Mouse (Mus musculus) erythroid progenitor cell, adult 5-6 weeks (primary cell): ENCODE data around the gene Hist1h2ae. TPM values are rescaled to one million over a fixed set of nuclear protein-coding genes. Genes with fewer than 3 reads are reported as not detected.
"Not testable (repeated sequence)": the region's sequence is repeated elsewhere in the genome, so short reads cannot be mapped to it uniquely, and the experiment has no call there.

ENCODE experiments used
- ATAC-seq: replicated peaks from 2 replicates; pipeline ENCODE4 v1.8.0; 2016; ENCODE audit warnings: moderate number of reproducible peaks, mild to moderate bottlenecking, moderate TSS enrichment, inconsistent platforms; ENCODE audit not compliant: poor library complexity, low FRiP score, severe bottlenecking
- total RNA-seq, 2 experiments: library from RNA; stranded (forward) in 1 of 2; stranded (reverse) in 1 of 2; fragments of 150-400 nt in 1 of 2; fragments of 186-747, 209-891 nt in 1 of 2; gene quantifications; 2 replicates each; pipeline versions ENCODE4 v1.2.3 to v1.2.4; 2015 to 2017; ENCODE audit warnings: low replicate concordance in 2 of 2

Hist1h2ae gene
- total RNA-seq (2015; ENCODE audit: low replicate concordance) (4.2 and 33.5 TPM in 2 replicates), total RNA-seq (2017; ENCODE audit: low replicate concordance) (1,390 and 1,464 TPM in 2 replicates)

DNA sequence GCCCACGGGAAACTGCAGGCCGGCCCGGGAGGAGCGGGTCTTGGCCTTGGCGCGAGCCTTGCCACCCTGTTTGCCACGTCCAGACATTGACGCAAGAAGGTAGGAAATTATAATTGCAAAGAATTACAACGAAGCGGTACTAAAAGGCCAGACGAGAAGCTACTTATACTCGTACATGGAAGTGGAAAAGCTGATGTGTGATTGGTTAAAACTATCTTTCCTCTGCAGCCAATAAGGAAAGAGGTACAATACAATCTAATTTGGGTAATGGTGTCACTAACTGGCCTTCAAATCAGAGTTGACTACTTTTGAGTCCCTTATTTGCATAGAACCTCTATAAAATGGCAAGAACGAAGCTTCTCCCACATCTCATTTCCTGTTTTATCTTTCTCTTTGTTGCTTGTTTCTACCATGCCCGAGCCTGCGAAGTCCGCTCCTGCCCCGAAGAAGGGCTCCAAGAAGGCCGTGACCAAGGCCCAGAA is at the start of gene Hist1h2ae, which contains the start of gene Hist1h2bg:
Hist1h2ae (minus strand) TSS at position 199 of the 482 bp plus-strand sequence.
Hist1h2bg (plus strand) TSS at position 375 of the 482 bp plus-strand sequence.
- ATAC-seq = peak; percentile 73

DNA sequence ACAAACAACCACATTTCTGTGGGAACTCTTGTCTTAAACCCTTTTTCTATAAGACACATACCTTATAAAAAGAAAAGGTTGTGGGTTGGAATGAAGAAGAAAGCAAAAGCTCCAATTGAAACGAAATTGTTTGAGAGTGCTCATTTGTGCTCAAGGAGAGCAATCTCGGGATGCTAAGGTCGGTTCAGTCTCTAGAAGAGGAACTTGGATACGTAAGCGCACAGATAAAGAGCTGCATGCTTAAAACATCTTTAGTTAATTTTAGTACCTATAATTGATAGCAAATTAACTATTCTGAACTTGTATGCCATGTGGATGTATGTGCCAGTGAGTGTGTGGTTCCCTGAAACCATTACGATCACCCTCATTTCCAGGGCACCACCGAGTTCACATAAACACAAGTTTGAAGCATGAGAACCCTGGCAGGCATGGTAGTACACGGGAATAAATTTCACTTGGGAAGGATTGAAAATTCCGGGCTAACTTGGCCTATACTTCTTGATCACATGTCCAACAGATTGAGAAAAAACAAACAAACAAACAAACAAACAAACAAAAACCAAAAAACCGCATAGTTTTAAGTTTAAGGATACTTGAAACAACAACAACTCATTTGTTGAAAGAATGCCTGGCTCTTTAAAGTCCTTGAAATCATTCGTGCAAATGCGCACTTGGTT is 49.2 kb upstream of the Hist1h2ae start:
- no peak for ATAC-seq

DNA sequence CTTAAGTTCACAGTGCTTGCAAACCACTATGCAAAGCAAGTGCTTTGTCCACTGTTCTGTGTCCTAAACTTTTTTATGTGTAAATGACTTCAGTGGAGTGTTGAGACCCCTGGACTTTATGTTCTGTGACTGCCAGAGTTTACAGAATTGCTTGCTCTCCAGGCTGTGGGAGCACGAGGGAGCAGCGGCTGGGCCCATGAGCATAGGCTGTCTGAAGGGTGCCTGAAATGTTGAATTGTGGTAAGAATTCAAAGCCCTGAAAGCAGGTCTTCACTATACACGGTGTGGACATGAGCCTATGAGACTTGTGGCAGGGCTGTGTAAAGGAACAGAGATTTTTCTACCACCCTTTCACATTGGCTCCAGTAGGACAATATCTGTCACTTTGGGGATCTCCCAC is 40.6 kb upstream of the Hist1h2ae start:
- ATAC-seq = no peak

DNA sequence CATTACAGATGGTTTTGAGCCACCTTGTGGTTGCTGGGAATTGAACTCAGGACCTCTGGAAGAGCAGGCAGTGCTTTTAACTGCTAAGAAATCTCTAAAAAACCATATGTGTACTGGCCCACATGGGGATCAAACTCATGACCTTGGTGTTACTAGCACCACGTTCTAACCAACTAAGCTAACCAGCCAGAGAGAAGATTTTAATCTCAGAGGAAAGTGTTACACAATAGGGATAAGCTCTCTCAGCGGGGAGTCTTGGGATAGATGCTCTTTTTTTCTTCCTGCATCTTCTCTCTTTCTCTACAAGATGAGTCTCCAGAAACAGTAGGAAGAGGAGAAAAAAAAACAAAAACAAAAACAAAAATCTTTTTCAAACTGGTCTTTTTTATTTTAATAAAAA is 39.4 kb upstream of the Hist1h2ae start:
- no peak for ATAC-seq

DNA sequence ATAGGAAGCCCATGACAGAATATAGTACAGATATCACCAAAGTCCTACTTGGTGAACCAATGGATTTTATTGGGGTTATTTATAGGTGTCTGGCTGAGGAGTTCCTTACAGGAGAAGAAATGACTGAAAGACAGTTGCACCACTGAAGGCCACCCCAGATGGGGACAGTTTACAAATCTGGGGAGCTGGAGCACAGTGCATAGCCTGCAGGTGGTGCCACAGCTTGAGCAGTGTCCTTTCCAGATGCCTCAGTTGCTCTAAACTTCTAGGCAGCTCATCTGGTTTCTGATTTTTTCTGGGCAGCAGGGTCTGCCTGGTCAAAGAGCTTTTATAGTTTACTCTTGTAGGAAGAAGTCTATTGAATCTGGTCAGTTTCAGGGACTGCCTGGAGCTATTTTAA is 38.8 kb upstream of the Hist1h2ae start:
- ATAC-seq = 0 out of 2 replicates have a peak, but pooled peaks have one; percentile 32

DNA sequence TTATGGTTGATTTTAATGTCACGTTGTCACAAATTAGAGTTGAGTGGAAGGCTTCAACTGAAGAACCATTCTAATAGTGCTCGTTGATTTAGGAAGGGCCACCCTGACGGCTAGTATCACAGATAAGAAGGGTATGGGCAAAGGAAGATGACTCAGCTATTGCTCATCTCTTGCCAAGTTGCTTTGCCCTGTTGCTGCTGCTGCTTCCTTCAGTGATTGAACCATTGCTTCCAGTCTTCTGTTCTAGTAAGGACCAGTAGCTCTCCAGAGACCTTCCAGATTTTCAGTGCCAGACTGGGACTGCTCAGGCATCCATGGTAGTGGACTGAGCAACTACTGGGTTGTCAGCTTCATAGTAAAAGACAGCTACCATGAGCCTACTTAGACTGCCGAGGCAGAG is 38.2 kb upstream of the Hist1h2ae start:
- ATAC-seq = peak; percentile 99

DNA sequence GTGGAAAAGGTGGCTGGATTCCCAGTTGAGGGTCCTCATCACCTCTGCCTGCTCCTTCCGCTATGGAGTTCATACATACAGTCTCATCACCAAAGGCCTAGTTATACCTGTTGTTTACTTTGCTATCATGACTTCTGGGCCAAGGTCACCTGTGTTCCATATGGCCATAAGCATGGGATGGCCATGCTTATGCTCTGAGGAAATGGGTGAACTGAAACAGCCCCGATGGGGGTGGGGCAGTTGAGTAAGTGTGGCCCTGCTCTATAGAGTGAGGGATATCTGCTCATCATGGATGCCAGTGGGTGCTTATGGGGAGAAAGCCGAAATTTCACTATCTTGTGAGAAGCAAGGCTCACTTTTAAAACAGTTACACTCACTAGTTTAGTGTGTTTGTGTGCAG is 34.0 kb upstream of the Hist1h2ae start:
- no peak for ATAC-seq

DNA sequence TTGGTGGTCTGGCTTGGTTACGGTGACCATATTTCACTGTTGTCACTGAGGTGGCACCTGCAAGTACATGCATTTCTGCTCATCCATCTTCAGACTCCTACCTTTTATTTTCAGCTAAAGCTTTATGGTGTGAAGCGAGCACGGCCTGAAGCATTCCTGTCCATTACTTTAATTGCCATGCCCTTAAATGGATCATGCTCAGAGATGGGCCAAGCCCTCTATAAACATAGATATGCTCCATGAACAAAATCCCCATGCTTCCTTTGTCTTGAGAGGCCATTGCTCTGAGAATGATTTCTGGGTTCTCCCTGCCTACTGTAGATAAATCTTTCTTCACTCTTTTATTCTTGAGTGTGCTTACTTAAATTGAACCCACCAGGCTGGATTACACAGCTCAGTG is 33.4 kb upstream of the Hist1h2ae start:
- ATAC-seq = no peak

DNA sequence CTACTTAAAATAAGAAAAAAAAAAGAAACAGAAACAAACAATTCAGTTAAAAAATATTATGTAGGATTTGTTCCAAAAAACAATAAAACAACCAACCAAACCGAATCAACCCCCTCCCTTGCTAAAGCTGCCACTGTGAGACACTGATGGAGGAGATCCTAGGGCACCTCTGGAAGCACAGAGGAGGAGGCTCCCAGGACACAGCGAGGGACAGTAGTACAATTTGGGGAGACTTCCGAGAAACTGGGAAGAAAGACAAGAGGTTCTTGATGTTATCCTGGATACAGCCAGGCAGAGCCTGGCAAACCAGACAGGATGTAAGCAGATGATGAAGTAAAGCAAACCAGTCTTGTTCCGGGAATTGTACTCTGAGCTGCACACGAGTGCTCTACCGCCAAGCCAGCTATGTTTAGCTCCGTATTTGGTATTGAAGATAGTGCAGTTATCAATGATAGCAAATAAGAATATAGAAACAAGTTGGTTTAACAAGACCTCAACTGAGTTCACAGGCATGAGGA is 32.2 kb upstream of the Hist1h2ae start:
- no peak for ATAC-seq

DNA sequence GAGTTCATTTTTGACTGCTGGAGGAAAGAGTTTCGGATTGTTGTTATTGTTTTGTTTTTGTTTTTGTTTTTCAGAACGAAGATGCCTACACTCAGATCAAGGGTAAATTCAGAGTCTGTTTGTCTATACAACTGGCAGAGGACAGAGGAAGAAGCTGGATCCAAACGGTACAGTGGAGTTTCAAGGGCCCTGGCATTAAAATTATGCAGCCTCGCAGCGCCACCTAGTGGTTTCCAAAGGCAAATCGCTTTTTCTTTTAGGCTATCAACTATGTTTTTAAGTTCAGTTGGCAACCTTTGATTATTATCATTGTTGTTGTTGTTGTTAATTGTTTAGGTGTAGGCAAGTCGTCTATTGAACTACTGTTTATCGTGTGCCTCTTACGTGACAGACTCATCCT is 26.9 kb upstream of the Hist1h2ae start:
- peak; percentile 49 for ATAC-seq

DNA sequence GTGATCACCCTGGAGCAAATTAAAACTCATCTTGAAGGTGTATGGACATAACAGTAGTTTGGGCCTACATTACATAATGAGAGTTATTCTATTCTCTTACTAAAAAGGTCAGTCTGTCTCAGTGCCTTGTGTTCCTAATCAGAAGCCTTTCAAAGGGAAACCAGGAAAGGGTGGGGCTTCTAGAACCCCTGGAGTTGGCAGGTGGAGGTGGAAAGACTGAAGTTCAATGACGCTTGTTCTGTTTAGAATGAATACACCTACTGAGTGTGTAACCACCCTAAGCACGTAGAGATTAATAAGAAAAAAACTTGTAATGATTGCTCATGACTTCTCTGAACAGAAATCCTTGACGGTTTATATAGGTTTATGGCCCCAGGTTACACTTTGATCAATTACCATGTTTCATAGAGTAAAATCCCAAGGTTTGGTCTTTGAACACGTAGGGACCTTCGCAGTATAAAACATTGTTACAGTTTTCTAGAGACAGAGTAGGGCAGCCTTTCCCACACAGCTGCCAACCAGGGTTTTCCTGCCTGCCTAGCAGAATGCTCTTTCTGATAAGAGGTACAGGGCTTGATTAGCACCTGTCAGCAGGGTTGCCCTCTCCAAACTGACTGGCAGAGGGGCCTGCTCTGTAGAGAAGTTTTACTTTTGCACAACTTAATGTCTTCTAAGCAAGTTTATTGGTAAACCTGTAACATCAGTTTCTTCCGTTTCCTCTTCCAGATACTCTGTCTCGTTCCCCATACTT is 24.8 kb upstream of the Hist1h2ae start:
- peak; percentile 93 for ATAC-seq

DNA sequence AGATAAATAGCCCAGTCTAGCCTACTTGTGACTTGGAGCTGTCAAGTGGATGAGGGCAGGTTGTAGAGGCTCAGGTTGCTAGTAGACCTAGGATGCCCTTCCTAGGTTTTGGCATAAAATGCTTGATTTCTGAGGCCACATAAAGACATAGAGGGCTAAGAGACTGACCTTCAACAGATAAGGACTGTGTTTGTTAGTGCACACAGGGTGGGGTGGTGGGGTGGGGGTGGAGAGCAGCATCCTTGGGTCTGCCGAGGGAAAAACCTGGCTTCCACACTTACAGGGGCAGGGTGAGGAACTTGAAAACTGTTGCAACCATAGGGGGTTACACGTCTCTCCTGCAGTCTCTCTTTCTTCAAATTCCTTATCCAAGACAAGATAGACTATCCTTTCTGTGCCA is 24.2 kb upstream of the Hist1h2ae start:
- no peak for ATAC-seq

DNA sequence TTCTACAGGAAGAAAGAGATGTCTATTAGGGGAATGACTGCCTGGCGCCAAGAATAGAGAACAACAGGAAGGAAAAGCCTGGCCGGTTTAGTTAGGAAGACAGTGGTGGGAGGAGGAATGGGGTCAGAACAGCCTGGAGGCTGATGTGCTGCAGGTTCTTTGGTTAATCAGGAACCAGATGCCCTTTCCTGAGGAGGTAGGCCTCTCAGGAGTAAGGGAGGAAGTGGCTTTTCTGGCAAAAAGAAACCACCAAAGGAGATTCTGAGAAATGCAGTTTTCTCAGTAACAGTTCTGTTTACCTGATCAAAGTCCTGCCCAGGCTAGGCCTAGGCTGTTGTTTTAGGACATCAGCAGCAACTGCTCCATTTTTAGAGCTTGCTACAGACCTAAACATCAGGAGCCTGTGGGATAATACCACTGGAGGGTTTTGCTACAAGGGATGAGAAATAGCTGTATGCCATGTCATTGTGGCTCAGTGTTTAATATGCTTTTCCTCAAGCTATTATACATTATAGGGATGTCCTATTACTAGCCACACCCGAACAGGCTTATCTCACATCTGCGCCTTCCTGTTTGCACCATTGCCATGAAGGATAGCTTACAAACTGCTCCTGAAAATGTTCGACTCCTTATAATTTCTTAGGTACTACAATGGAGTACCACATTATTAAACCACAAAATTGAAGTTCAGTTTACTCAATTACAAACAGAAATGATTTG is 22.2 kb upstream of the Hist1h2ae start:
- peak; percentile 57 for ATAC-seq

DNA sequence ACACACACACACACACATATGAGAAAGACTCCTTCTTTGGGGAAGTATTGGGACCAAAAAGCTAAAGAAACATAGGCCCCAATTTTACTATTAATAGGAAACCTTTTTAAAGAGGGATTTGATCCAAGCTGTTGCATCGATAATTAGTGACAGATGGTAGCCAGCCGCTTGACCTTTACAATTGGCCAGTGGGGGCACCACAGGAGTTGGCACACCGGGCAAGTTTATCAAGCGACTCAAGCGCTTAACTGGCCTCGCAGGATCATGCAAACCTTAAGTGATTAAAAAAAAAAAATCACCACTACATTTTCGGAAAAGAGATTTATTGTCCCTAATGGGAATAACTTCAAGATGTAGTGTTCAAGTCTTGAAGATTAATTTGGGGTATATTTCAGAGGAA is 21.6 kb upstream of the Hist1h2ae start:
- ATAC-seq = no peak

DNA sequence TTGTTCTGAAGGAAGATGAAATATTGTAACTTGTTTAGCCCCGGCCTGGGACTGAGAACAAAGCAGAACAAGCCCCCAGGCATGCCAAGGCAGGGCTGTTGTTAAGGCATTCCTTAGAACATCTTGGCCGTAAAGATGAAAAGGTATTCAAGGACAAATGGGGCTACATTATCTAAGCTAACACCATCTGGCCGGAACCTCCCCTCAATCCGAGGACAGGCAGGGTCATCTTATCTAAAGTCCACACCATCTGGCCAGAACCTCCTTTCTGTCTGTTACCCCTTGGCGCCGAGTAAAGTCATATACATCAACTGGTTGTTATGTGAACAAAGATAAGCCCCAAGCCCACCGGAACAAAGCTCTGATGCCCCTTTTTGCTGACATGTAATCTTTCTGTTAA is 20.9 kb upstream of the Hist1h2ae start:
- ATAC-seq = not testable (repeated sequence)

DNA sequence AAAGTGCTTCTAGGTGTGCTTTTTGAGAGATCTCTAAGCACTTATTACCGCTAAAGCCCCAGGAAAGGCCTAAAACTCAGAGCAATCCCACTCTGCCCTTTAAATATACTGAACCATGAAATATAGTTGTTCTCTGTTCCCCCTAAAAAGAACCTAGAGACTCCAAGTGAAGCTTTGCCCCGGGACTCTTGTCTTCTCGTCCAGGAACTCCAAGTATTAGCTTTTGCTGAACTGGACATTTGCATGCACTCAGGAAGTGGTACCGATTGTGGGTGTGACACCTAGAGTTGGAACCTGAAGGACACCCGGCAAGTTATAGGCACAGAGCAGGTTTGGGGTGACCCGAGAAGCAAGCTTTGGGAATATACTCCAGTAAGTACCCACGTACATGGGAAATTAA is 20.2 kb upstream of the Hist1h2ae start:
- ATAC-seq = no peak

DNA sequence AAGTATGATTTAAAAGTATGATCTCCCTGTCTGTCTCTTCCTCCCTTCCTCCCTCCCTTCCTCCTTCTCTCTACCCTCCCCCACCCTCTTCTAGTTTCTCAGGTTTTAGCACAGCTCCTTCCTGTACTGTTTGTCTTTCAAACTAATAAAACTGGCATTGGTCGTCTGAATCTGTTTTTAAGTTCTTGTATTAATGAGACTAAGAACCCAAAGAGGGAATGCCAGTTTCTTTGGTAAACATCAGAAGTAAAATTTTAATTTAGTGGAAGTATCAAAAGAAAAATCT is 15.9 kb upstream of the Hist1h2ae start:
- 0 out of 2 replicates have a peak, but pooled peaks have one; percentile 1 for ATAC-seq

DNA sequence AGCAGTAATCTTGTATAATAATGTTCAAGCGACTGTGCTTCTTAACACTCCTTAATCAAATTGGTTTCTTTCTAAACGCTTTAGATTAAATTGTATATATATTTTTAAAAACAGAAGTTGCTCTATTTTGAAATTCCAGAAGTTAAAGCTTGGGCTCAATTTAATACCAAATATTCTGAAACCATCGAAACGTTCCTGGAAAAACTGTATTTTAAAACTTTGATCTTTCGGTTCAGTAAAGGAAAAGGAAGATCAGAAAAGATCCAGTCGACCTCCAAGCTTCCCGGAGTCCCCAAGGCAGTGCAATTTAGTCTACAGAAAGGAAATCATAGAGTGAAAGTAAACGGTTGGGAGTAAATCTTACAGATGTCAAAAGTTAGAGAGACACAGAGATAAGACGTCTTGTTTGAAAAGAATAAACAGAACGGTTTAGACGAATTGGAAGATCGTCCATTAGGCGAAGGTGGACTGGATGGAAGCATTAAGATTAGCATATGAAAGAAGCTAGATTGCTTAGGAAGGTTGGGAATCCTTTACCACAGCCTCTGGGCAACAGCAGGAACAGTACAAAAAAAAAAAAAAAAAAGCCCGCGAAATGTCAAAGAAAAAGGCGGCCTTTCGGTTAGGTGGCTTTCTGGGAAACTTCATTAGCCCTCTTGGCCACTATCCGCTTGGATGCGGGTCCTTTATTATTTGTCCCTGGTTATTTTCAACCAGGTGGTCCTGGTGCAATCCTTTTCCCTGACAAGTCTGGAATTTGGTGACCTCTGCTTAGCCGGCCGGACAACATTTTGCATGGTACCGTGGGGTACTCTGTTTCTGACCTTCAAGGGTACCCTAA is 15.3 kb upstream of the Hist1h2ae start:
- peak; percentile 26; the same call in 1 of the 2 replicates for ATAC-seq

DNA sequence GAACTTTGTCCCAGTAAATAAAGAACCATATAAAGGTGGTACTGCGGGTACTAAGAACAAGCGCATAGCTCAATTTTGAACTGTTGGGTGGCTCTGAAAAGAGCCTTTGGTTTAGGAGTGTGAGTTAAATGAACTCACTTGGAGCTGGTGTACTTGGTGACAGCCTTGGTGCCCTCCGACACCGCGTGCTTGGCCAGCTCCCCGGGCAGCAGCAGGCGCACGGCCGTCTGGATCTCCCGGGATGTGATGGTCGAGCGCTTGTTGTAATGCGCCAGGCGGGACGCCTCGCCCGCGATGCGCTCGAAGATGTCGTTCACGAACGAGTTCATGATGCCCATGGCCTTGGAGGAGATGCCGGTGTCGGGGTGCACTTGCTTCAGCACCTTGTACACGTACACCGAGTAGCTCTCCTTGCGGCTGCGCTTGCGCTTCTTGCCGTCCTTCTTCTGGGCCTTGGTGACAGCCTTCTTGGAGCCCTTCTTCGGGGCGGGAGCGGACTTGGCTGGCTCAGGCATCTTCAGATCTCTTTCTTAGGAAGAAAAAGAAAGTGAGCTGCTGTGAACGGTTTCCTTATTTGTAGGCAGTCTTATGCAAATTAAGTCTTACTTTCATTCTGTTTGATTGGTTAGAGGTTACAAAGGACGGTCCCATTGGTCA is 14.6 kb upstream of the Hist1h2ae start:
- peak; percentile 68 for ATAC-seq
